Mouse (Mus musculus): ENCODE results near the gene Fdxr. TPM values are rescaled to one million over a fixed set of nuclear protein-coding genes. Genes with fewer than 3 reads are reported as not detected.

Gene Fdxr
- polyA plus RNA-seq, 3 experiments from 2014 or later, result 20.6 to 26.2 (median 23.7) TPM

Other genes with a start within 250 kb of the Fdxr start
- not detected for gene Cd300ld5, start 239.3 kb downstream of the Fdxr start, polyA plus RNA-seq (2017; shearing (Covaris generic))
- gene Cd300ld3, start 228.6 kb downstream of the Fdxr start, polyA plus RNA-seq (2017; shearing (Covaris generic)), result not detected
- under 1 TPM in 1 of 3 experiments, not detected in 2; 0.34 TPM for gene Cd300e, start 214.9 kb downstream of the Fdxr start, polyA plus RNA-seq (2017; shearing (Covaris generic))
- gene Rab37, start 185.6 kb downstream of the Fdxr start, polyA plus RNA-seq (2017; shearing (Covaris generic)), result 100 to 1,000 TPM; 106 to 231 (median 206) TPM
- 1 to 10 TPM; 1.4 to 1.6 (median 1.5) TPM for gene Cd300lf, start 143.1 kb downstream of the Fdxr start, polyA plus RNA-seq (2017; shearing (Covaris generic))
- 100 to 1,000 TPM; 137 to 172 (median 165) TPM for gene Slc9a3r1, start 113.7 kb downstream of the Fdxr start, polyA plus RNA-seq (2017; shearing (Covaris generic))
- 10 to 100 TPM in 1 of 3 experiments, 1 to 10 TPM in 2; 9.2 to 10.6 (median 9.8) TPM for gene Tmem104, start 89.6 kb downstream of the Fdxr start, polyA plus RNA-seq (2017; shearing (Covaris generic))
- 10 to 100 TPM; 14.2 to 21.0 (median 15.1) TPM for gene Nat9, start 89.2 kb downstream of the Fdxr start, polyA plus RNA-seq (2017; shearing (Covaris generic))
- not detected for gene Grin2c, start 9.8 kb downstream of the Fdxr start, polyA plus RNA-seq (2017; shearing (Covaris generic))
- gene Fads6, start 20.6 kb upstream of the Fdxr start, polyA plus RNA-seq (2017; shearing (Covaris generic)), result 1 to 10 TPM in 1 of 3 experiments, under 1 TPM in 2; 0.62 to 1.1 (median 0.78) TPM
- not detected for gene Otop2, start 30.1 kb upstream of the Fdxr start, polyA plus RNA-seq (2017; shearing (Covaris generic))
- gene Ush1g, start 45.0 kb upstream of the Fdxr start, polyA plus RNA-seq (2017; shearing (Covaris generic)), result not detected
- gene Otop3, start 57.7 kb upstream of the Fdxr start, polyA plus RNA-seq (2017; shearing (Covaris generic)), result not detected
- 1 to 10 TPM; 1.9 to 3.4 (median 2.6) TPM for gene Hid1, start 90.7 kb upstream of the Fdxr start, polyA plus RNA-seq (2017; shearing (Covaris generic))
- not detected for gene Cdr2l, start 104.9 kb upstream of the Fdxr start, polyA plus RNA-seq (2017; shearing (Covaris generic))
- 100 to 1,000 TPM; 173 to 208 (median 179) TPM for gene Mrpl58, start 126.7 kb upstream of the Fdxr start, polyA plus RNA-seq (2017; shearing (Covaris generic))
- gene Atp5h, start 142.9 kb upstream of the Fdxr start, polyA plus RNA-seq (2017; shearing (Covaris generic)), result 100 to 1,000 TPM; 696 to 777 (median 721) TPM
- 10 to 100 TPM in 2 of 3 experiments, 1 to 10 TPM in 1; 5.6 to 15.7 (median 14.9) TPM for gene Kctd2, start 143.1 kb upstream of the Fdxr start, polyA plus RNA-seq (2017; shearing (Covaris generic))
- gene Trim80, start 163.5 kb upstream of the Fdxr start, polyA plus RNA-seq (2017; shearing (Covaris generic)), result not detected
- 1 to 10 TPM; 1.1 to 3.5 (median 2.8) TPM for gene Slc16a5, start 185.4 kb upstream of the Fdxr start, polyA plus RNA-seq (2017; shearing (Covaris generic))
- gene Armc7, start 198.6 kb upstream of the Fdxr start, polyA plus RNA-seq (2017; shearing (Covaris generic)), result 10 to 100 TPM; 68.2 to 95.6 (median 70.3) TPM
- 100 to 1,000 TPM; 242 to 269 (median 245) TPM for gene Nt5c, start 214.8 kb upstream of the Fdxr start, polyA plus RNA-seq (2017; shearing (Covaris generic))
- gene Jpt1, start 237.3 kb upstream of the Fdxr start, polyA plus RNA-seq (2017; shearing (Covaris generic)), result 100 to 1,000 TPM; 619 to 638 (median 633) TPM

Measured in inflammation-experienced regulatory T-cells, adult 6 months (primary cell).